ENCODE assay signal across 9 mouse cellular contexts in the genomic region with DNA sequence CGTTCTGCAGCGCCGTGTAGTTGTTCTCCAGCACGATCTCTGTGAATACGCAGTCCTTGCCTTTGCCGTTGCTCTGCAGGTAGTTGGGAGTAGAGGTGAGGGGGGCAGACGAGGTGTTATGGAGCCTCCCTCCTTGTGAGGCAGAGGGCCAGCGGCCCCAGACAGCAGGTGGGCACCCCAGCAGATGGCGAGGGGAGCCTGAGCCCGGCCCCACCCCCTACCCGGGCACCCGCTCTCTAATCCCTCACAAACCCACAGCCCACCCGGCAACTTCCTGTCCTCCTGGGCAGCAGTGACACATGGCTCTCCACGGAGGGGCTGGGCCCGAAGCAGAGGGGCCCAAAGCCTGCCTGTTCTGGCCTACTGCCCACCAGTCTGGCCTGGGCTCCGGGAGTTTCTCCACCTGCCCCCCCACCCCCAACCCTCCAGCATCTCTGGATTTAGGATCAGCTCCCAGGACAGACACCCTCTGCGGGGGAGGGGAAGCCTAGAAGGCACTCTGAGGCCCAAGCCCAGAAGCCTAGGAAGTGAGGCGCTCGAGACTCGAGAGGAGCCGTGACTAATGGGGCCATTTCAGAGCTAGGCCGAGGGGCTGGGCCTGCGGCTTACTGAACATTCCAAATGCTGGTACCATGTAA. TPM values are rescaled to one million over a fixed set of nuclear protein-coding genes. Genes with fewer than 3 reads are reported as not detected.
DNase-seq lines count a peak whose midpoint lies in the region; ATAC-seq and TF ChIP-seq lines count a peak whose summit lies in the region.
"Had no signal": no experiment of that assay in that cellular context is flagged by ENCODE, and none has a peak within 500 bp of the region (broad histone marks: within the 10 kb centered on the region; RNA-seq: fewer than 3 reads in every experiment).

No protein-coding gene starts in this region.

- H3K36me3 ChIP-seq in lung, embryonic 15.5 days: no peaks in the 10 kb centered on the region
- no peaks in the 10 kb centered on the region for H3K36me3 ChIP-seq in forebrain, embryonic 12.5 days (replicated peaks)
- no peaks in the 10 kb centered on the region for H3K36me3 ChIP-seq in limb, embryonic 13.5 days
- no peaks in the 10 kb centered on the region for H3K36me3 ChIP-seq in stomach, embryonic 14.5 days (ENCODE audit: control insufficient read depth, insufficient read depth, low read length)

- peak overlapping the region; percentile 73 for H3K4me2 ChIP-seq in lung, embryonic 15.5 days
- H3K4me2 ChIP-seq in forebrain, embryonic 12.5 days: peak overlapping the region; percentile 51
- peak overlapping the region; percentile 66 for H3K4me2 ChIP-seq in limb, embryonic 13.5 days (replicated peaks)
- H3K4me2 ChIP-seq in stomach, embryonic 14.5 days (replicated peaks; ENCODE audit: low read depth, low read length): peak overlapping the region; percentile 54

- DNase-seq in lung, adult 2 months: no peak
- no peak for DNase-seq in layer of hippocampus, adult 18-20 months (ENCODE audit: low spot score in 2 of 2)
- DNase-seq in lung, postnatal 25 days (ENCODE audit: low spot score): no peak

- peaks cover 95% of the 10 kb centered on the region for H3K27me3 ChIP-seq in lung, embryonic 15.5 days
- peaks cover 98% of the 10 kb centered on the region for H3K27me3 ChIP-seq in forebrain, embryonic 12.5 days
- peaks cover 95% of the 10 kb centered on the region for H3K27me3 ChIP-seq in limb, embryonic 13.5 days
- peaks cover 60% of the 10 kb centered on the region for H3K27me3 ChIP-seq in stomach, embryonic 14.5 days (ENCODE audit: control insufficient read depth, insufficient read depth, low read length)

- 0 out of 2 replicates have a peak, but pooled peaks have one; percentile 21 for ATAC-seq in lung, embryonic 15.5 days (ENCODE audit: borderline replicate concordance, extremely low read depth, low FRiP score, low TSS enrichment)
- ATAC-seq in forebrain, embryonic 12.5 days (ENCODE audit: low FRiP score): 0 out of 2 replicates have a peak, but pooled peaks have one; percentile 49
- peak; percentile 29; the same call in 1 of the 2 replicates for ATAC-seq in limb, embryonic 13.5 days (ENCODE audit: low FRiP score, low read depth)
- peak; percentile 39 for ATAC-seq in stomach, embryonic 14.5 days (ENCODE audit: insufficient number of reproducible peaks, insufficient read depth, low FRiP score, low read depth)
- no peak for ATAC-seq in frontal cortex, adult (ENCODE audit: low TSS enrichment)

- 0 out of 2 replicates have a peak overlapping the region, but pooled peaks have one; percentile 24 for H3K9ac ChIP-seq in lung, embryonic 15.5 days
- H3K9ac ChIP-seq in forebrain, embryonic 12.5 days: no peak overlapping the region
- H3K9ac ChIP-seq in limb, embryonic 13.5 days: peak overlapping the region; percentile 55; the same call in 1 of the 2 replicates
- no peak overlapping the region for H3K9ac ChIP-seq in stomach, embryonic 14.5 days (replicated peaks; ENCODE audit: low read depth, low read length)

- TF ChIP-seq CTCF in lung, adult 2 months (IDR thresholded peaks at IDR 0.05; ENCODE audit: insufficient read depth, low read length): no peak

- H3K27ac ChIP-seq in lung, embryonic 15.5 days: no peak overlapping the region
- no peak overlapping the region for H3K27ac ChIP-seq in forebrain, embryonic 12.5 days
- H3K27ac ChIP-seq in limb, embryonic 13.5 days: no peak overlapping the region
- no peak overlapping the region for H3K27ac ChIP-seq in stomach, embryonic 14.5 days (ENCODE audit: low read length)

- peak overlapping the region; percentile 30 for H3K4me3 ChIP-seq in lung, embryonic 15.5 days
- H3K4me3 ChIP-seq in lung, adult 2 months (replicated peaks; ENCODE audit: extremely low read depth, low read depth, low read length): no peak overlapping the region
- H3K4me3 ChIP-seq in forebrain, embryonic 12.5 days (replicated peaks): peak overlapping the region; percentile 29
- H3K4me3 ChIP-seq in limb, embryonic 13.5 days: peak overlapping the region; percentile 35
- H3K4me3 ChIP-seq in stomach, embryonic 14.5 days (ENCODE audit: low read depth, low read length): peak overlapping the region; percentile 13; the same call in 1 of the 2 replicates

- peaks cover 20% of the 10 kb centered on the region for H3K4me1 ChIP-seq in lung, embryonic 15.5 days
- peaks cover 2% of the 10 kb centered on the region; the same call in 1 of the 2 replicates for H3K4me1 ChIP-seq in lung, adult 2 months (ENCODE audit: control insufficient read depth, insufficient read depth, low read length)
- peaks cover 34% of the 10 kb centered on the region for H3K4me1 ChIP-seq in forebrain, embryonic 12.5 days
- H3K4me1 ChIP-seq in limb, embryonic 13.5 days: peaks cover 60% of the 10 kb centered on the region
- H3K4me1 ChIP-seq in stomach, embryonic 14.5 days (ENCODE audit: control insufficient read depth, insufficient read depth, low read length): peaks cover 16% of the 10 kb centered on the region

- WGBS in lung, embryonic 15.5 days: 14% methylated on average over 23 of the region's 23 CpGs
- WGBS in lung, adult 2 months: 31% methylated on average over 23 of the region's 23 CpGs
- WGBS in forebrain, embryonic 12.5 days: 6% methylated on average over 23 of the region's 23 CpGs
- 7% methylated on average over 23 of the region's 23 CpGs for WGBS in limb, embryonic 13.5 days
- 20% methylated on average over 21 of the region's 23 CpGs for WGBS in stomach, embryonic 14.5 days

- no peak for TF ChIP-seq POLR2A in lung, adult 2 months (IDR thresholded peaks at IDR 0.05; ENCODE audit: borderline replicate concordance, extremely low read depth, low read depth, low read length)

- no peaks in the 10 kb centered on the region for H3K9me3 ChIP-seq in lung, embryonic 15.5 days
- H3K9me3 ChIP-seq in forebrain, embryonic 12.5 days: no peaks in the 10 kb centered on the region
- H3K9me3 ChIP-seq in limb, embryonic 13.5 days: no peaks in the 10 kb centered on the region
- H3K9me3 ChIP-seq in stomach, embryonic 14.5 days (ENCODE audit: control insufficient read depth, low read depth, low read length): no peaks in the 10 kb centered on the region

RNA-seq across cellular contexts. Expression of gene Fgf8, which starts 5.4 kb away (rescaled TPM):
- not detected in 2 replicates for polyA plus RNA-seq in lung, embryonic 15.5 days (2015; fragmentation: Nextera tagmentation; extraction: Ambion mirVana)
- not detected in 2 replicates for polyA plus RNA-seq in lung, adult 2 months (2012; rRNA removed)
- polyA plus RNA-seq in forebrain, embryonic 12.5 days (2016; fragmentation: Nextera tagmentation; extraction: Ambion mirVana): 4.6 TPM in 2 replicates
- 2.7 and 3.5 TPM in 2 replicates for polyA plus RNA-seq in limb, embryonic 13.5 days (2015; fragmentation: Nextera tagmentation; extraction: Ambion mirVana)
- not detected in 2 replicates for polyA plus RNA-seq in stomach, embryonic 14.5 days (2014; fragmentation: Nextera tagmentation; extraction: Ambion mirVana)
- not detected for total RNA-seq in layer of hippocampus, adult 18-20 months (2021)
- total RNA-seq: adrenal gland, postnatal 36 days had no signal

RNA-seq across cellular contexts. Expression of gene Npm3, which starts 12.1 kb away (rescaled TPM):
- 17.0 and 17.2 TPM in 2 replicates for polyA plus RNA-seq in lung, embryonic 15.5 days (2015; fragmentation: Nextera tagmentation; extraction: Ambion mirVana)
- polyA plus RNA-seq in lung, adult 2 months (2012; rRNA removed): 39.0 and 41.3 TPM in 2 replicates
- 9.0 and 10.7 TPM in 2 replicates for polyA plus RNA-seq in forebrain, embryonic 12.5 days (2016; fragmentation: Nextera tagmentation; extraction: Ambion mirVana)
- polyA plus RNA-seq in limb, embryonic 13.5 days (2015; fragmentation: Nextera tagmentation; extraction: Ambion mirVana): 15.4 and 16.8 TPM in 2 replicates
- polyA plus RNA-seq in stomach, embryonic 14.5 days (2014; fragmentation: Nextera tagmentation; extraction: Ambion mirVana): 14.8 and 16.0 TPM in 2 replicates
- 10 to 100 TPM in 1 of 2 experiments, 1 to 10 TPM in 1; 9.6 to 11.3 TPM for total RNA-seq in layer of hippocampus, adult 18-20 months (2021)

RNA-seq across cellular contexts. Expression of gene Mgea5, which starts 46.3 kb away (rescaled TPM):
- 44.7 and 51.9 TPM in 2 replicates for polyA plus RNA-seq in lung, embryonic 15.5 days (2015; fragmentation: Nextera tagmentation; extraction: Ambion mirVana)
- polyA plus RNA-seq in lung, adult 2 months (2012; rRNA removed): 18.5 and 35.6 TPM in 2 replicates
- polyA plus RNA-seq in forebrain, embryonic 12.5 days (2016; fragmentation: Nextera tagmentation; extraction: Ambion mirVana): 94.7 and 105 TPM in 2 replicates
- 66.0 and 68.2 TPM in 2 replicates for polyA plus RNA-seq in limb, embryonic 13.5 days (2015; fragmentation: Nextera tagmentation; extraction: Ambion mirVana)
- 74.4 and 74.8 TPM in 2 replicates for polyA plus RNA-seq in stomach, embryonic 14.5 days (2014; fragmentation: Nextera tagmentation; extraction: Ambion mirVana)
- total RNA-seq in layer of hippocampus, adult 18-20 months (2021): 100 to 1,000 TPM; 153 to 160 TPM

Comparison
In these comparisons a context has a peak if more than half of its experiments do, and no peak if none do; other contexts are left out.
1. H3K9ac ChIP-seq: peak in lung, embryonic 15.5 days (single experiment) and limb, embryonic 13.5 days (single experiment); none in forebrain, embryonic 12.5 days (single experiment) and stomach, embryonic 14.5 days (single experiment).
2. Peak in every context shown above with its lines, with median percentiles within 50 percentile points of each other: H3K4me2 ChIP-seq.